Mouse (Mus musculus): ENCODE results near the gene Fhl2. TPM values are rescaled to one million over a fixed set of nuclear protein-coding genes. Genes with fewer than 3 reads are reported as not detected.

The Fhl2 gene
- total and polyA plus RNA-seq, 3 experiments = 0.22 TPM; not detected in 2

DNA sequence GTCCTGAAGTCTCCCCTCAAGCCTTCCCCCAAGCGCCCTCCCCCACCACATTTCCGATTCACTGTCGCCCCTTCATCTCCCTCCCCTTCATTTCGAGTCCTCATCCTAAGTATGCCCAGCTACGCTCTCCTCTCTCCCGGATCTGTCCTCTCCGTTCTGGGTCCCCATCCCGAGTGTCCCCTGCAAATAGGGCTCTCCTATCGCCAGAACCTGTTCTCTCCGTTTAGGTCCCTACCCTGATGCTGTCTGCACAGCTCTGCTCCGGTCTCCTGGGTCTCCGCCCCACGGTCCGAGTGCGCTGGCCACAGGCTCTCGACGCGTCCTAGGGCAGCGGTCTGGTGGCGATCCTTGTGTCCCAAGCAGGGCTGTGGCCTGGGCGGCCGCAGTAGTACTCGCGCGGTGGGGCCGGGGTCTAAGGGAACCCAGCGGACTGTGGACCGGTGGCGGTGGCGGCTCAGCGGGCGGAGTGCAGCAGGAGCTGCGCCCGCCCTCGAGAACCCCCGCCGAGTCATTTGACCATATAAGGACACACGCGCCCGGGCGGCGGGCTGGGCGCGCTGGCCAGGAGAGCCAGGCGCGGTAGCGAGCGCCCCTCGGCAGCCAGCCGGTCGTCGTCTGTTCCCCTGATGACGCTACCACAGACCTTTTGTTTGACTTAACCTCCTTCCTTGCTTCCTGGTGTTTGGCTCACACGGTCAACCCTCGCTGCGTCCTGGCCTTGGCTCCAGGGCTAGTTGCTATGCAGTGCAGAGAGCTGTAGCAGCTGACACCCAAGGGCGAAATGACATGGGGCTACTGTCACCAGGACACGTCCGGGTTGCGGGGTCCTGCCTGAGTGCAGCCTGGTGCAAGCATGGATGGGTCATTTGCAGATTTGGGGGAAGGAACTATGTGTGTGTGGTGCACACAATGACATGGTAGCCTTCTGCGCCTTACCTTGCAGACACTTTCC is 33.0 kb downstream of the Fhl2 start:
- peaks cover 37% of the 10 kb centered on the region for H3K27me3 ChIP-seq (ENCODE audit: insufficient read depth, low read length)
- no peaks in the 10 kb centered on the region for H3K36me3 ChIP-seq (replicated peaks)
- DNase-seq (ENCODE audit: low spot score) = no peak
- ATAC-seq (ENCODE audit: extremely low read depth, insufficient number of reproducible peaks, low FRiP score, poor library complexity, severe bottlenecking) = no peak
- no peaks in the 10 kb centered on the region for H3K9me3 ChIP-seq (replicated peaks)
- TF ChIP-seq GATA2 (IDR thresholded peaks at IDR 0.05; ENCODE audit: borderline replicate concordance, low read depth, low read length) (no peak), POLR2AphosphoS5 (IDR thresholded peaks at IDR 0.05; ENCODE audit: insufficient replicate concordance, low read depth, low read length) (no peak), CTCF (IDR thresholded peaks at IDR 0.05; ENCODE audit: low read depth, low read length) (no peak), GATA1 (IDR thresholded peaks at IDR 0.05; ENCODE audit: borderline replicate concordance, low read length) (no peak), TAL1 (conservative IDR thresholded peaks at IDR 0.05; ENCODE audit: low read depth, low read length) (no peak)
- H3K4me1 ChIP-seq (ENCODE audit: insufficient read depth, low read depth, low read length) = no peaks in the 10 kb centered on the region
- no peak overlapping the region for H3K4me3 ChIP-seq (ENCODE audit: low read depth, low read length)

DNA sequence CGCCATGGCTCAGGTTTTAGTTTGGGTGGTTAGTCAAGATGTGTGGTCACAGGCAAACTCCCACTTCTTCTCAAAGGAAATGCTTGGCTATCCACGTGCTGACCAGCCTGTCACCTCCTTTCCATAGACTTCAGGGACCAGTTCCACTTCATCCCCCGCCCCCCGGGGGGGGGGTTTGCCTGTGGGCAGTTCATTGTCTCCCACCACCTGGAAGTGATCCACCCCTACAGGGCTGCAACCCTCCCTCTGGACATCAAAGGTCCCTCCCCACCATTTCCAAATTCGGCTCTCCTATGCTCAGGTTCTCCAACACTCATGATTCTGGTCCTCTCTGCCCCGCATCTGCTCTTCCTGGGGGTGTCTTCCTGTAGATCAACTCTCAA is 33.7 kb downstream of the Fhl2 start:
- no peaks in the 10 kb centered on the region for H3K4me1 ChIP-seq (ENCODE audit: insufficient read depth, low read depth, low read length)
- H3K9me3 ChIP-seq (replicated peaks) = no peaks in the 10 kb centered on the region
- ATAC-seq (ENCODE audit: extremely low read depth, insufficient number of reproducible peaks, low FRiP score, poor library complexity, severe bottlenecking) = no peak
- TF ChIP-seq CTCF (IDR thresholded peaks at IDR 0.05; ENCODE audit: low read depth, low read length) (no peak), TAL1 (conservative IDR thresholded peaks at IDR 0.05; ENCODE audit: low read depth, low read length) (no peak), POLR2AphosphoS5 (IDR thresholded peaks at IDR 0.05; ENCODE audit: insufficient replicate concordance, low read depth, low read length) (no peak), GATA2 (IDR thresholded peaks at IDR 0.05; ENCODE audit: borderline replicate concordance, low read depth, low read length) (no peak), GATA1 (IDR thresholded peaks at IDR 0.05; ENCODE audit: borderline replicate concordance, low read length) (no peak)
- no peak for DNase-seq (ENCODE audit: low spot score)
- no peak overlapping the region for H3K4me3 ChIP-seq (ENCODE audit: low read depth, low read length)
- H3K36me3 ChIP-seq (replicated peaks) = no peaks in the 10 kb centered on the region
- peaks cover 31% of the 10 kb centered on the region for H3K27me3 ChIP-seq (ENCODE audit: insufficient read depth, low read length)

DNA sequence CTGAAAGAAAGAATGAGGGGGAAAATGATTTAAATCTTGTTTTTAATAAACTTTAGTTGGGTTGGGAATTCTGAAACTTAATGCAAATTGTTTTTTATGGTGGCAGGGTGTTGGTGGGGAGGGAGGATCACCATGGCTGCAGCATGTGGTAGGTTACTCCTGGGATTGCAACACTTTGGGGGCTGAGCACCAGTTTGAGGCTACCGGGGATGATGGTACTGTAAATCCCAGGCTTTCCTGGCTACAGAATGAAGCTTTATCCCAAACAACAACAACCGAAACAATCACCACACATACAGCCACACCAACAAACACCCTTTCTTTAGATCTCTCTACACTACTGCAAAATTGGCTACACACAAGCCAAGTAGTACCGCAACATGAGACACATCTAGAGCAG is 34.4 kb downstream of the Fhl2 start:
- H3K4me3 ChIP-seq (ENCODE audit: low read depth, low read length) = no peak overlapping the region
- H3K27me3 ChIP-seq (ENCODE audit: insufficient read depth, low read length) = peaks cover 29% of the 10 kb centered on the region
- ATAC-seq (ENCODE audit: extremely low read depth, insufficient number of reproducible peaks, low FRiP score, poor library complexity, severe bottlenecking) (no peak), DNase-seq (ENCODE audit: low spot score) (no peak)
- H3K4me1 ChIP-seq (ENCODE audit: insufficient read depth, low read depth, low read length) = no peaks in the 10 kb centered on the region
- no peaks in the 10 kb centered on the region for H3K9me3 ChIP-seq (replicated peaks)
- H3K36me3 ChIP-seq (replicated peaks) = no peaks in the 10 kb centered on the region
- TF ChIP-seq POLR2AphosphoS5 (IDR thresholded peaks at IDR 0.05; ENCODE audit: insufficient replicate concordance, low read depth, low read length) = no peak
- no peak for TF ChIP-seq GATA1 (IDR thresholded peaks at IDR 0.05; ENCODE audit: borderline replicate concordance, low read length)
- no peak for TF ChIP-seq GATA2 (IDR thresholded peaks at IDR 0.05; ENCODE audit: borderline replicate concordance, low read depth, low read length)
- TF ChIP-seq TAL1 (conservative IDR thresholded peaks at IDR 0.05; ENCODE audit: low read depth, low read length) = no peak
- no peak for TF ChIP-seq CTCF (IDR thresholded peaks at IDR 0.05; ENCODE audit: low read depth, low read length)

DNA sequence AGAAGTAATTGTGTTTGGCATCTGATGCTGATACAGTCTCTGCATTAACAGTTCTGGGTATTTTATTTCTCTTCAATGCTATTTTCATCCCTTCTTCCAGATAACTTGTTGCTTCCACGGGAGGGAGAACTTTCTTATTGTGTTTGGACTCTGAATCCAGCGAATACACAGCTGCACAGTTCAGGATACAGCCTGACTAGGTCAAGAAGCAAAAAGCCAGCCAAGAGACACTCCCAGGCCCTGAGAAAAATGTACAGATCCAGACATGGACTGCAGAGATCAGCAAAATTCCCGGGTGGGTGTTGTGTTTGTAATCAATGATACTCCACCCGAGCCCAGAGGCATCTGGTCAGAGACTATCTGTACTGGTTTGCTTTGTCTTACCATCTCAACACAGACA is 37.4 kb downstream of the Fhl2 start:
- no peak for ATAC-seq (ENCODE audit: extremely low read depth, insufficient number of reproducible peaks, low FRiP score, poor library complexity, severe bottlenecking)
- Histone ChIP-seq H3K9me3 (replicated peaks) (no peaks in the 10 kb centered on the region), H3K27me3 (ENCODE audit: insufficient read depth, low read length) (peaks cover 20% of the 10 kb centered on the region), H3K4me1 (ENCODE audit: insufficient read depth, low read depth, low read length) (no peaks in the 10 kb centered on the region), H3K36me3 (replicated peaks) (no peaks in the 10 kb centered on the region), H3K4me3 (ENCODE audit: low read depth, low read length) (no peak overlapping the region)
- no peak for TF ChIP-seq GATA2 (IDR thresholded peaks at IDR 0.05; ENCODE audit: borderline replicate concordance, low read depth, low read length)
- no peak for TF ChIP-seq TAL1 (conservative IDR thresholded peaks at IDR 0.05; ENCODE audit: low read depth, low read length)
- DNase-seq (ENCODE audit: low spot score) = no peak

DNA sequence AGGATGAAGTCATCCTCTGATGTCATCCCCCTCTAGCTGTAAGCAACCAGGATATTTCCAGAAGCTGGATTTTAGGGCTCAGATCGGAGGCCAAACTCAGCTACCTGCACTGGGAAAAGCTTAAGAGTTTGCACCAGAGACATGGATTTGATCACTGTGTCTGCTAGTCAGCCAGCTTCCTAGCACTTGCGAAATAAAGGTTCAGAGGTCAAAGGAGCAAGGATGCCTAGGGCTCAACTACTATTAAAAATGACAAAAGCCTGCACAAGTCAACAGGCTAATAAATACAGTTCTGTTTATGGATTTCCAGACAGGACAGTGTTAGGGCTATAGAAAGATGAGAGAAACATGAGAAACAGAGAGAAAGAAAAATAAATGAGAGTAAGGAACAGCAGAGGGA is 38.9 kb downstream of the Fhl2 start:
- Histone ChIP-seq H3K27me3 (ENCODE audit: insufficient read depth, low read length) (peaks cover 13% of the 10 kb centered on the region), H3K36me3 (replicated peaks) (no peaks in the 10 kb centered on the region), H3K9me3 (replicated peaks) (no peaks in the 10 kb centered on the region), H3K4me3 (ENCODE audit: low read depth, low read length) (no peak overlapping the region), H3K4me1 (ENCODE audit: insufficient read depth, low read depth, low read length) (no peaks in the 10 kb centered on the region)
- no peak for DNase-seq (ENCODE audit: low spot score)
- ATAC-seq (ENCODE audit: extremely low read depth, insufficient number of reproducible peaks, low FRiP score, poor library complexity, severe bottlenecking) = no peak
- no peak for TF ChIP-seq GATA1 (IDR thresholded peaks at IDR 0.05; ENCODE audit: borderline replicate concordance, low read length)
- no peak for TF ChIP-seq POLR2AphosphoS5 (IDR thresholded peaks at IDR 0.05; ENCODE audit: insufficient replicate concordance, low read depth, low read length)
- no peak for TF ChIP-seq TAL1 (conservative IDR thresholded peaks at IDR 0.05; ENCODE audit: low read depth, low read length)
- no peak for TF ChIP-seq CTCF (IDR thresholded peaks at IDR 0.05; ENCODE audit: low read depth, low read length)
- TF ChIP-seq GATA2 (IDR thresholded peaks at IDR 0.05; ENCODE audit: borderline replicate concordance, low read depth, low read length) = no peak

DNA sequence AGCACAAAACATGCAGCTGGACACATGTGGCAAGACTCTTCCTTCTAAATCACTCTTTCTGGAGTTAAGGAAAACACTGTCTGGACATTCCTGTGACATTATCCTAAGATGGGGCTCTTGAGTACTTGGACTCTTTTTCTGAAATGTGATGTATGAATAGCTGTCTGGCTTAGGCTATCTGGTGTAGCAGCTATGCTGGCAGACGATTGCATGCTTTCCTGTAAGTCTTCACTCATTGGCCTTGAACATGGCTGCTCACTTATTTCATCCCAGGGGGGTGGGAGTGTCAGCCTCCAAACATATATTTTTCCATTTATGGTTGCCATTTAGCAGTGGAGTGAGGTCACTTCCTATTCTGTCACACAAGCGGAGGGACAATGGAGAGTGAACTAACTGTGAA is 42.3 kb downstream of the Fhl2 start:
- TF ChIP-seq GATA2 (IDR thresholded peaks at IDR 0.05; ENCODE audit: borderline replicate concordance, low read depth, low read length) (no peak), GATA1 (IDR thresholded peaks at IDR 0.05; ENCODE audit: borderline replicate concordance, low read length) (no peak), CTCF (IDR thresholded peaks at IDR 0.05; ENCODE audit: low read depth, low read length) (no peak), TAL1 (conservative IDR thresholded peaks at IDR 0.05; ENCODE audit: low read depth, low read length) (no peak), POLR2AphosphoS5 (IDR thresholded peaks at IDR 0.05; ENCODE audit: insufficient replicate concordance, low read depth, low read length) (no peak)
- no peaks in the 10 kb centered on the region for H3K9me3 ChIP-seq (replicated peaks)
- H3K36me3 ChIP-seq (replicated peaks) = no peaks in the 10 kb centered on the region
- H3K4me1 ChIP-seq (ENCODE audit: insufficient read depth, low read depth, low read length) = no peaks in the 10 kb centered on the region
- peaks cover 11% of the 10 kb centered on the region for H3K27me3 ChIP-seq (ENCODE audit: insufficient read depth, low read length)
- no peak for DNase-seq (ENCODE audit: low spot score)
- no peak for ATAC-seq (ENCODE audit: extremely low read depth, insufficient number of reproducible peaks, low FRiP score, poor library complexity, severe bottlenecking)
- no peak overlapping the region for H3K4me3 ChIP-seq (ENCODE audit: low read depth, low read length)

All from G1E (cell line).